Mouse (Mus musculus): ENCODE measurements around the gene Ddx27.

GRCm38 (mm10) chr2:167009483-167009882 lies 5.5 kb upstream of the Ddx27 start:
- no peak for TF ChIP-seq CTCF (IDR thresholded peaks at IDR 0.05; ENCODE audit: low read depth)
- no peak for TF ChIP-seq EP300 (optimal IDR thresholded peaks at IDR 0.05)

All from stomach, postnatal 0 days (tissue).